Mouse (Mus musculus) retina, adult 2 months (tissue): ENCODE data around the gene Egfl8.

Experiments used
- DNase-seq: peaks from one replicate; pipeline ENCODE4 v3.0.0-alpha.2; 2012; ENCODE audit warnings: low read depth, low spot score

Egfl8 gene

GRCm38 (mm10) chr17:34615871-34616270 is at the start of gene Egfl8:
Egfl8 (minus strand) TSS chr17:34615971.
- DNase-seq: no peak

- no peak for DNase-seq
These were observed 48.7 kb upstream of the Egfl8 start for GRCm38 (mm10) chr17:34664472-34664871.

- DNase-seq: no peak
These were observed 47.8 kb upstream of the Egfl8 start for GRCm38 (mm10) chr17:34663558-34663957.

- DNase-seq: no peak
These were observed 47.2 kb upstream of the Egfl8 start for GRCm38 (mm10) chr17:34662978-34663377.

GRCm38 (mm10) chr17:34662468-34662867 is 46.7 kb upstream of the Egfl8 start:
- DNase-seq: no peak

- no peak for DNase-seq
These were observed 45.4 kb upstream of the Egfl8 start for GRCm38 (mm10) chr17:34661121-34661591.

- no peak for DNase-seq
These were observed 44.6 kb upstream of the Egfl8 start for GRCm38 (mm10) chr17:34660259-34660820.

GRCm38 (mm10) chr17:34659897-34660214 is 44.1 kb upstream of the Egfl8 start:
- no peak for DNase-seq

- no peak for DNase-seq
These were observed 43.6 kb upstream of the Egfl8 start for GRCm38 (mm10) chr17:34659181-34659896.

GRCm38 (mm10) chr17:34658591-34658990 is 42.8 kb upstream of the Egfl8 start:
- no peak for DNase-seq

GRCm38 (mm10) chr17:34658145-34658544 is 42.4 kb upstream of the Egfl8 start:
- DNase-seq: no peak

GRCm38 (mm10) chr17:34657271-34657670 is 41.5 kb upstream of the Egfl8 start:
- DNase-seq: no peak

- DNase-seq: no peak
These were observed 40.9 kb upstream of the Egfl8 start for GRCm38 (mm10) chr17:34656666-34657065.

- no peak for DNase-seq
These were observed 39.8 kb upstream of the Egfl8 start for GRCm38 (mm10) chr17:34655581-34655991.

GRCm38 (mm10) chr17:34655160-34655559 is 39.4 kb upstream of the Egfl8 start:
- DNase-seq: no peak

GRCm38 (mm10) chr17:34654392-34654791 is 38.6 kb upstream of the Egfl8 start:
- DNase-seq: no peak

- no peak for DNase-seq
These were observed 38.0 kb upstream of the Egfl8 start for GRCm38 (mm10) chr17:34653746-34654285.

- no peak for DNase-seq
These were observed 37.2 kb upstream of the Egfl8 start for GRCm38 (mm10) chr17:34652985-34653384.

- DNase-seq: no peak
These were observed 36.8 kb upstream of the Egfl8 start for GRCm38 (mm10) chr17:34652546-34652945.

GRCm38 (mm10) chr17:34651507-34652221 is 35.9 kb upstream of the Egfl8 start:
- DNase-seq: no peak

GRCm38 (mm10) chr17:34650781-34651180 is 35.0 kb upstream of the Egfl8 start:
- no peak for DNase-seq

- no peak for DNase-seq
These were observed 33.5 kb upstream of the Egfl8 start for GRCm38 (mm10) chr17:34649106-34649864.
